Mouse (Mus musculus): Measurements from ENCODE around the gene Kif2a. TPM values are rescaled to one million over a fixed set of nuclear protein-coding genes. Genes with fewer than 3 reads are reported as not detected.
"Not testable (repeated sequence)": the region's sequence is repeated elsewhere in the genome, so short reads cannot be mapped to it uniquely, and the experiment has no call there.

Kif2a gene
- total RNA-seq, 4 experiments from 2014 or later, result 28.6 to 37.5 (median 29.8) TPM

- peak; percentile 55 to 77 for DNase-seq (ENCODE audit: low spot score in 2 of 2)
Observed at GRCm38 (mm10) chr13:107022266-107023171, 593 bp upstream of the Kif2a start.

DNA sequence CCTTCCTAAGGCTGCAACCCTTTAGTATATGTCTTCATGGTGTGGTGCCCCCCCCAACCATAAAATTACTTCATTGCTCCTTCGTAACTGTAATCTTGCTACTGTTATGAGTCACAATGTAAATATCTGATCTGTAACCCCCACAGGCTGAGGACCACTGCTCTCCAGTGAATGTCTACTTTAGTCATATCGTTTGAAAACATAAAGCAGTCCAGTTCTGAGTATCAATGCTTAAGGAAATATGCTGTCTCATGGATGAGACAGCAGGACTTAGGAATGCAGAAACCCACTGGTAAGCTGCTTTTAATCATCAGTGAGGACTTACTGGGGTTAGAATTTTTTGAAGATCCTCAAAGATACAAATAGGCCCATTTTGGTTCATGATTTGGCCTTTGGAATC, 2.5 kb downstream of the Kif2a start:
- DNase-seq (ENCODE audit: low spot score in 2 of 2), result no peak

DNA sequence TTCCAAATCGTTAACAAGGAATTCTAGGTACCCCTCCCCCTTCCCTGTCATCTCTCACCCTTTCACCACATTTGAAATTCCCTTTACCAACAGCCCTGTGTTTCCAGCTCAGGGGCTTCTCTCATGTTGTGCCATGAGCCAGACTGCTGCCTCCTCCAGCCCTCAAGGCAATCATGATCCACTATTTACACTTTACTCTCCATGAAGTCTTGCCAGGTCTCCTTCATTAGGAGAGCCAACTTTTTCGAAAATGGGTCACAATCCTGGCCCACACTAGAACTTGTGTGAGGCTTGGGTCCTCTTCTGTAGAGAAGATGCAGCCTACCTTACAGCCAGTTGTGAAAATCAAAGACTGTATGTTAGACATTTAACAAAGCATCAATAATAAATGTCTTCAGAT, 8.0 kb downstream of the Kif2a start:
- no peak for DNase-seq (ENCODE audit: low spot score in 2 of 2)

- no peak for DNase-seq (ENCODE audit: low spot score in 2 of 2)
Observed at GRCm38 (mm10) chr13:107011618-107012017, 10.3 kb downstream of the Kif2a start.

DNA sequence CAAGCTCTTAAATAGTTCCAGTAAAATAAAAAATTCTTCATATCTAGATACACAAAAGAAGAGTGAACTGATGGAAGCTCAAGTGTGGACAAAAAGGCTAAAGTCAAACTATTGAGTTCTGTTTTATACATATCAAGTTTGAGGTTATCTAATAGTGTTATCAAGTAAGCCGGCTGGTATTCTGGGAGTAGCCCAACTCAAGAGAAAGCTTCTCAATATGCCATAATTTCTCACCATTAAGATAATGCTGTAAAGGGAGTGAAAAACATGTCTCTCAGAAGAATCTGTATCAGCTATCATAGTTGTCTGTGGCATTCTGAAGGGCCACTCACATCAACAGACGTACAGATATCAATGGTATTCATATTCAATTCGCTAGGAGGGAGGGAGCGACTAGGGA, 13.8 kb downstream of the Kif2a start:
- DNase-seq (ENCODE audit: low spot score in 2 of 2), result no peak

GRCm38 (mm10) chr13:107003211-107003610, 18.7 kb downstream of the Kif2a start:
- no peak for DNase-seq (ENCODE audit: low spot score in 2 of 2)

GRCm38 (mm10) chr13:106998671-106999070, 23.3 kb downstream of the Kif2a start:
- no peak for DNase-seq (ENCODE audit: low spot score in 2 of 2)

DNA sequence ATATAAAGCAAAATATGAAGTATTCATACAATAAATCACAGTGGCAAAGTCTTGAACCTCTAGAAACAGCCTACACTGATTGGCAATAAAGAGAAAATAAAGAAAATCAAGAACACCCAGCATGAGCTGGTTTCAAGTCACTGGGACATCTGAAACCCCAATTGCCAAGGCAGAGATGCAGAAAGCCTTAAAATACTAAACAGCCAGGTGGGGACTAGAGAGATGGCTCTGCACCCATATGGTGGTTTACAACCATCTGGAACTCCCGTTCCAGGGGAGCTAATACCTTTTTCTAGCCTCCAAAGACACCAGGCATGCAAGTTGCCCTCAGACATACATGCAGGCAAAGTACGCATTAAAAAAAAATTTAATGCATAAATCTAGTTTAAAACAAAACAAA, 23.9 kb downstream of the Kif2a start:
- no peak for DNase-seq (ENCODE audit: low spot score in 2 of 2)

GRCm38 (mm10) chr13:106997557-106997956, 24.4 kb downstream of the Kif2a start:
- not testable (repeated sequence) for DNase-seq (ENCODE audit: low spot score in 2 of 2)

DNA sequence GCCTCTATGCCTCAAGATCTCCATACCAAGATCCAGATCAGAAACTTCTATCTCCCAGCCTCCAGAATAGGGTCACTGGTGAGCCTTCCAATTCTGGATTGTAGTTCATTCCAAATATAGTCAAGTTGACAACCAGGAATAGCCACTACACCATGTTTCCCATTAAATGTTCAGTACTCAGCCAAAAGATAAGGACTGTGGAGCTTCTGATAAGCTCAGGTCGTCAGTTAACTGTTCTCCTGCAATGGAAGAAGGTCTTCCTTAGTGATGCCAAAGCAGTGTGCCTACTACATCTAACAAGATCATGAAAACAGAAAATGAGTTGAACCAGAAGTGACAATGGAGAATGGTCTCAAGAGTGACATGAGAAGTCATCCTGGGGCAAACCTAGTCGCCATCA, 25.0 kb downstream of the Kif2a start:
- DNase-seq (ENCODE audit: low spot score in 2 of 2), result no peak

DNA sequence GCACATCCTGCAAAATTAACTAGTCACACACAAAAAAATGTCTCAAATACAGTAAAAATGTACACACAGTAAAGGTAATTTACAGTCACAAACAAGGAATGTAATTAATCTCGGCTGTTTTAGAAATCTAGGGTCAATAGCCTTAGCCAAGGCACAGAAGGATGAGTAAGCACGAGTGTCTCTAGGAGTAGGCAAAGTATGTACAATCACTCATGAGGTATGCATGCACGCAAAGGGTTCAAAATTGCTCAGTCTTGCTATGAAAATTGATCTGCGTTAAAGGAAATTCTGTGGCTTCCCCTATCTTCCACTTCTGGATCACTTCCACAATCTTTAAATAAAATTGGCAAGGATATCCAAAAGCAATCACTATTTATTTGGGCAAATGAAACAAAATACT, 60.4 kb downstream of the Kif2a start:
- DNase-seq (ENCODE audit: low spot score in 2 of 2), result no peak

- no peak for DNase-seq (ENCODE audit: low spot score in 2 of 2)
Observed at GRCm38 (mm10) chr13:106960557-106960956, 61.4 kb downstream of the Kif2a start.

GRCm38 (mm10) chr13:106958286-106958685, 63.6 kb downstream of the Kif2a start:
- no peak for DNase-seq (ENCODE audit: low spot score in 2 of 2)

GRCm38 (mm10) chr13:106957554-106957953, 64.4 kb downstream of the Kif2a start:
- DNase-seq (ENCODE audit: low spot score in 2 of 2), result no peak

GRCm38 (mm10) chr13:106954880-106955279, 67.0 kb downstream of the Kif2a start:
- no peak for DNase-seq (ENCODE audit: low spot score in 2 of 2)

DNA sequence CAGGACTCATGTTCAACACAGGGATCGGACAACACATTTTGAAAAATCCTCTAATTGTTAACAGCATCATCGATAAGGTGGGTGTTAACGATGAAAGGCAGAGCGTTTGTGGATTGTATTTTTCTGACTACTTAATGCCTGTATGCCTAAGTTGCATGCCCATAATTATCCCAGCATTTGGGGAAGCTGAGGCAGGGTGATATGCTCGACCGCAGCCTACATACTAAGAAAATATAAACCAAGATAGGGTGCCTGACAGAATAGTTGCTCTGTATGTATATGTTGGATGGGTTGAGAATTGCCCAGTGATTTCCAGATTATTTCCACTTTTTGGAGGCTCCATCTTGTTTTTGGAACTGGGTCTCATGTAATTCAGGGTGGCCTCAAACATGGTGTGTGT, 74.3 kb downstream of the Kif2a start:
- DNase-seq (ENCODE audit: low spot score in 2 of 2), result no peak

DNA sequence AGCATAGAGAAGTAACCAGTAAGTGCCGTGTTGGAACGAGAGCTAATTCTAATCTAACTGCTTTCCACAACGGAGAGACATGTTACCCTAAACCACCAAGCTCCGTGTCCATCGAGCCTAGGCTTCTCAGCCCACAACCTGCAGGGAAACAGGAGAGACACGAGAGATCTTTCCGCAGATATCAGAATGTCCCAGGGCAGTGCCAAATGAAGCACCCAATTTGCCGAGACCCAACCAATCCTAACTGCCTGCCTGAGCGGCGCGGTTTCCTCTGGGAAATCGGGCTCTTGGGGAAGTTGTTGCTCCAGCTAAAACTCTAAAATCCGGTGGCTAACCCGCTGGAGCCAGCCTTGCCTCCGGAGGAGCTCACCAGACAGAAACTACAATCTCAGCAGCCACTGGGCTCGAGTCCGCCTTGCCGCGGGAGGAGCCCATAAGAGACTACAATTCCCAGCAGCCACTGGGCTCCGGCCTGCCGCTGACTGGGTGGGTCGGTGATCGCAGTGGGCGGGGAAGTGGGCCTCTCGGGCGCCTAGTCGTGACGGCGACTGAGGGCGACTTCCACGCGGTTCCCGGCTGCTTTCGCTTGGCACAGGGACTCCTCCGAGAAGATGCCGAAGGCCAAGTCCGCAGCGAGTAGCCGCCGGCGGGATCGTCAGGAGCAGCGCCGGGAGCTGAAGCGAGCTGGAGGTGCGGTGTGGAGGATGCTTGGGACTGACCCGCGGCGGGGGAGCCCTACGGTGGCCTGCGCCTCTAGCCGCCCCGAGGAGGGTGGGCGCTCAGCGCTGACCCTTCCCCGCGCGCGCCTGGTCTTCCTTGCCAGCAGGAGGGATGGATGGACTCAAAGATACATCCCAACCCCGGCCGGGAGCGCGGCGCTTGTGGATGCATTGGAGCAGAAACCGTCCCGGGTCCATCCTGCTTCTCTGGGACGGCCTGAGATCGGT, 75.1 kb downstream of the Kif2a start, which contains the start of gene Dimt1:
Gene Dimt1 (plus strand): TSS at position 534 of the 947 bp plus-strand sequence.
- peak; percentile 89 to 92 for DNase-seq (ENCODE audit: low spot score in 2 of 2)

DNA sequence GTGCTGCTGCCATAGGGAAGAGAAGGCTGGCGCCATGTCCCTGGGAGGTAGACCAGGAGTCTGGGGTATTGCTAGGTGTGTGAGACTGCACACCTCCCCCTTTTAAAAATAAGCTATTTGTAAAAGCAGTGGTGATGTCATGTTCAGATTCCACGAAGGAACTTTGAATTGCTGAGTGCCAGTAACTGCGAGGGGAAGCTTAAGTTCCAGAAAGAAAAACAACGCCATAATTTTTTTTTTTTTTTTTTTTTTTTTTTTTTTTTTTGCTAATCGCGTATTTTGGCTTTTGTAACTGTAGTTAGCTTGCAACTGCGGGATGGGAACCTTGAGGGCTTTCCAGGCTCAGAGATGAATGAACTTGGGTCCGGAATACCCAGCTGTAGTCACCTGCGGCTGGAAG, 76.4 kb downstream of the Kif2a start:
- no peak for DNase-seq (ENCODE audit: low spot score in 2 of 2)

GRCm38 (mm10) chr13:106942721-106943120, 79.2 kb downstream of the Kif2a start:
- no peak for DNase-seq (ENCODE audit: low spot score in 2 of 2)

DNA sequence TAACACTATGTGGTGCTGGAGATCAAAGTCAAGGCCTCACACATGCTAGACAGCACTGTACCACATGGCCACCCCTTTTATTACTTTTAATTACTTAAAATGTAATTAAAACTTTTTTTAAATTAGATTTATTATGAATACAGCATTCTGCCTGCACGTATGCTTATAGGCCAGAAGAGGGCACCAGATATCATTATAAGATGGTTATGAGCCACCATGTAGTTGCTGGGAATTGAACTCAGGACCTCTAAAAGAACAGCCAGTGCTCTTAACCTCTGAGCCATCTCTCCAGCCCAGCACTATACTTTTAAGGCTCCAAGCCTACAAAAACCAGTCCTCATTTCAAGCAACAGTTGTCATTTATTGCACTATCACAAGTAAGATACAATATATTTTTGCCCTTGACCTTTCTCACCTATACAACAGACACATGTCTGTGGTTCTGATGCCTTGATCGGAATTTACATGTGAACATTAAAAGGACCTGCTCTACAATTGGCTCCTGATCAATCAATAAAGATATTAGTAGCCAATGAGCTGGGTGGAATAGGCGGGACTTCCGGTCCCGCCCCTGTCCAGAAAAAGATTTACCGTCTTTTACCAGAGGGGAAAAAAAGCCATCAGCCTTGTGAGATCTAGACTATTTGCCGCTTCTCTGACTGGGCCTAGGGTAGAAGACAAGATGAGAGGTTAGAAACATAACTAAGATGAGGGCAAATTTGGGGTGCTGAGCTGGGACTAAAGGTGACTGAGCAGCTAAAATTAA, 80.5 kb downstream of the Kif2a start:
- DNase-seq (ENCODE audit: low spot score in 2 of 2), result no peak

- no peak for DNase-seq (ENCODE audit: low spot score in 2 of 2)
Observed at GRCm38 (mm10) chr13:106937138-106937472, 84.8 kb downstream of the Kif2a start.

Data from gastrocnemius, adult 8-10 months (tissue).